Mouse (Mus musculus) neural tube, embryonic 11.5 days (tissue): ENCODE results near the gene Bcat2. TPM values are rescaled to one million over a fixed set of nuclear protein-coding genes. Genes with fewer than 3 reads are reported as not detected.

ENCODE experiments used
- ATAC-seq: fragments of 200-750 bp; cut with Nextera tagmentation; 2 replicates; pipeline ENCODE4 v1.8.0; 2017; ENCODE audit warnings: moderate number of reproducible peaks, mild to moderate bottlenecking, moderate TSS enrichment, moderate library complexity; ENCODE audit not compliant: insufficient read depth, low FRiP score, low TSS enrichment
- DNase-seq: peaks from one replicate; pipeline ENCODE4 v3.0.0-alpha.2; 2015; ENCODE audit warnings: low spot score
- H3K27ac ChIP-seq: fragments of 300-500 bp; sonication (generic); 2 replicates; pipeline ENCODE4 v1.5.1; 2014; ENCODE audit warnings: low read depth, mild to moderate bottlenecking, low read length
- H3K27me3 ChIP-seq: fragments of 300-500 bp; sonication (generic); 2 replicates; pipeline ENCODE4 v1.6.1; 2014; ENCODE audit warnings: mild to moderate bottlenecking, low read length, mixed read lengths; ENCODE audit not compliant: control insufficient read depth, insufficient read depth
- H3K36me3 ChIP-seq: fragments of 300-500 bp; sonication (generic); 2 replicates; pipeline ENCODE4 v1.6.1; 2014; ENCODE audit warnings: mild to moderate bottlenecking, low read length, moderate library complexity, mixed read lengths; ENCODE audit not compliant: control insufficient read depth, insufficient read depth
- H3K4me1 ChIP-seq: fragments of 300-500 bp; sonication (generic); 2 replicates; pipeline ENCODE4 v1.6.1; 2014; ENCODE audit warnings: low read length, mixed read lengths; ENCODE audit not compliant: control insufficient read depth, insufficient read depth
- H3K4me2 ChIP-seq: fragments of 300-500 bp; sonication (generic); 2 replicates; pipeline ENCODE4 v1.6.1; 2014; ENCODE audit warnings: low read depth, mild to moderate bottlenecking, moderate library complexity
- H3K4me3 ChIP-seq: fragments of 300-500 bp; sonication (generic); 2 replicates; pipeline ENCODE4 v1.5.1; 2014; ENCODE audit warnings: low read depth, low read length
- H3K9ac ChIP-seq: fragments of 300-500 bp; sonication (generic); 2 replicates; pipeline ENCODE4 v1.6.1; 2014; ENCODE audit warnings: mild to moderate bottlenecking, low read length
- H3K9me3 ChIP-seq: fragments of 300-500 bp; sonication (generic); 2 replicates; pipeline ENCODE4 v1.6.1; 2016; ENCODE audit warnings: low read length; ENCODE audit not compliant: control insufficient read depth
- WGBS: fragments of 180-500 bp; shearing (Covaris S2); extraction: QIAGEN DNeasy Blood & Tissue Kit; methylation state at CpG from one replicate; pipeline ENCODE4 v1.1.7; 2014; 5-methylcytosine and 5-hydroxymethylcytosine counted together
- polyA plus RNA-seq: library from polyadenylated mRNA; unstranded; fragments of >200 nt; fragmentation: Nextera tagmentation; extraction: Ambion mirVana; gene quantifications from 2 replicates; pipeline ENCODE4 v1.2.1, GENCODE M21; 2014

The Bcat2 gene
- polyA plus RNA-seq, 1 experiment from 2014 or later: 37.4 TPM

DNA sequence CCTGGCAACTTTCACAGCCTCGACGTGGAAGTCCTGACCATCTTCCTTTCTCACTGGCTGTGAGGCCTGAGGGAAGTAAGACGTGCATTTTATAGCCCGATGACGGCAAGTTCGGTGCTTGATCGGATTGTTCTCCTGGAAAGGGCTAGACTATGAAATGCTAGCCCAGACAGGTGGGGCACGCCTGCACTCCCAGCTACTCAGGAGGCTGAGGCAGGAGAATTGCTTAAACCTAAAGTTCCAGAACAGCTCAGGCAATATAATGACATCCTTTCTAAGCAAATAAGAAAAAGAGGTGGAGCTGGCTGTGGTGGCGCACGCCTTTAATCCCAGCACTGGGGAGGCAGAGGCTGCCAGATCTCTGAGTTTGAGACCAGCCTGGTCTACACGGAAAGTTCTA lies 53.6 kb downstream of the Bcat2 start:
- 91% methylated on average over 11 of the region's 11 CpGs for WGBS
- DNase-seq: no peak
- Histone ChIP-seq H3K36me3 (no peaks in the 10 kb centered on the region), H3K27ac (no peak overlapping the region), H3K27me3 (peaks cover 12% of the 10 kb centered on the region), H3K9me3 (no peaks in the 10 kb centered on the region), H3K4me2 (no peak overlapping the region), H3K4me3 (no peak overlapping the region), H3K4me1 (no peaks in the 10 kb centered on the region; the same call in 1 of the 2 replicates), H3K9ac (no peak overlapping the region)
- ATAC-seq: no peak

DNA sequence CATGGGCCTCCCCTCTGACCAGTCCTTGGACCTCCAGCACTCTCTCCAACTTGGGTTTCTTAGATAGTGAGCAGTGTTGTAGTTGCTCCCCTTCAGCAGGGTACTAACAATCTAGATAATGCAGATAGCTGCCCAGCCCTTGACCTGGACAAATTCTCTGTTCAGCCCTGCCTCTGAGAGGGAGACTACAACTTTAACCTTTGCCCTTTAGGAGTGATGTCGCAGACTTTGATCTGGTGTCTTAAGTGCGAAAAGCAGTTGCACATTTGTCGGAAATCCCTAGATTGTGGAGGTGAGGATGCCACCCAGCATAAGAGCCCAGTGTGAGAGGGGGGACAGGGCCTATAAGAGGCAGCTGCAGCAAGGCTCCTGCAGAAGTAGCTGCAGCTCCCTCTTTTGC lies 54.8 kb downstream of the Bcat2 start:
- WGBS: 69% methylated on average over 3 of the region's 3 CpGs
- no peak overlapping the region for H3K4me2 ChIP-seq

DNA sequence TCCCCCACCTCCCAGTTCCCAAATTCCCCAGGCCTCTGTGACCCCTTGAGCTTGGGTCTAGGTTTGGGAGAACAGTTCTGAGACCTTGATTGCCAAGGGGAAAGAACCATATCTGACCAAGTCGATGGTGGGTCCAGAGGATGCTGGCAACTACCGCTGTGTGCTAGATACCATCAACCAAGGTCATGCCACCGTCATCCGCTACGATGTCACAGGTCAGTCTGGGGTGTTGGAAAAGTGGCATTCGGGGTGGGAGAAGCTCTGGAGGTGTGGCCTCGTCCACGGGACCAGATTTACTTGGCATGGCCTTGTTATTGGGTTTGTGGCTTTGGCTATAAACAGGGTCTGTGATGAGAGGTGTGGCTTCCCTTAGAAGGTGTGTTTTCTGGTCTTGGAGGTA lies 55.5 kb downstream of the Bcat2 start:
- Histone ChIP-seq H3K4me3 (no peak overlapping the region), H3K36me3 (no peaks in the 10 kb centered on the region), H3K27ac (no peak overlapping the region), H3K4me2 (no peak overlapping the region), H3K4me1 (no peaks in the 10 kb centered on the region; the same call in 1 of the 2 replicates), H3K9ac (no peak overlapping the region), H3K27me3 (peaks cover 9% of the 10 kb centered on the region), H3K9me3 (no peaks in the 10 kb centered on the region)
- DNase-seq: no peak
- ATAC-seq: no peak
- 93% methylated on average over 8 of the region's 8 CpGs for WGBS

More for the DNA sequence above, 54.8 kb downstream of the Bcat2 start:
- Histone ChIP-seq H3K4me1 (no peaks in the 10 kb centered on the region; the same call in 1 of the 2 replicates), H3K9me3 (no peaks in the 10 kb centered on the region), H3K4me3 (no peak overlapping the region), H3K36me3 (no peaks in the 10 kb centered on the region), H3K9ac (no peak overlapping the region), H3K27me3 (peaks cover 9% of the 10 kb centered on the region), H3K27ac (no peak overlapping the region)
- DNase-seq (no peak), ATAC-seq (no peak)

- no peaks in the 10 kb centered on the region for H3K9me3 ChIP-seq
- peaks cover 9% of the 10 kb centered on the region for H3K27me3 ChIP-seq
- no peak overlapping the region for H3K27ac ChIP-seq
- no peaks in the 10 kb centered on the region; the same call in 1 of the 2 replicates for H3K4me1 ChIP-seq
- H3K4me2 ChIP-seq: no peak overlapping the region
- H3K9ac ChIP-seq: no peak overlapping the region
- WGBS: 84% methylated on average over 7 of the region's 7 CpGs
- H3K4me3 ChIP-seq: no peak overlapping the region
- DNase-seq (no peak), ATAC-seq (no peak)
- H3K36me3 ChIP-seq: no peaks in the 10 kb centered on the region
Observed at GRCm38 (mm10) chr7:45626571-45627076, 56.7 kb downstream of the Bcat2 start.

GRCm38 (mm10) chr7:45627261-45627660 lies 57.3 kb downstream of the Bcat2 start, which contains the start of gene Rasip1:
Gene Rasip1 (plus strand): TSS chr7:45627488.
- peak within 1 kb of the TSS; percentile 92 for H3K4me2 ChIP-seq
- DNase-seq: no peak
- H3K27me3 ChIP-seq: peaks cover 9% of the 10 kb centered on the region
- H3K36me3 ChIP-seq: no peaks in the 10 kb centered on the region
- H3K9ac ChIP-seq: peak within 1 kb of the TSS; percentile 81
- ATAC-seq: no peak
- peak within 1 kb of the TSS; percentile 46 for H3K4me3 ChIP-seq
- H3K9me3 ChIP-seq: no peaks in the 10 kb centered on the region
- 0 out of 2 replicates have a peak within 1 kb of the TSS, but pooled peaks have one; percentile 46 for H3K27ac ChIP-seq
- 89% methylated on average over 9 of the region's 9 CpGs for WGBS
- H3K4me1 ChIP-seq: no peaks in the 10 kb centered on the region; the same call in 1 of the 2 replicates

DNA sequence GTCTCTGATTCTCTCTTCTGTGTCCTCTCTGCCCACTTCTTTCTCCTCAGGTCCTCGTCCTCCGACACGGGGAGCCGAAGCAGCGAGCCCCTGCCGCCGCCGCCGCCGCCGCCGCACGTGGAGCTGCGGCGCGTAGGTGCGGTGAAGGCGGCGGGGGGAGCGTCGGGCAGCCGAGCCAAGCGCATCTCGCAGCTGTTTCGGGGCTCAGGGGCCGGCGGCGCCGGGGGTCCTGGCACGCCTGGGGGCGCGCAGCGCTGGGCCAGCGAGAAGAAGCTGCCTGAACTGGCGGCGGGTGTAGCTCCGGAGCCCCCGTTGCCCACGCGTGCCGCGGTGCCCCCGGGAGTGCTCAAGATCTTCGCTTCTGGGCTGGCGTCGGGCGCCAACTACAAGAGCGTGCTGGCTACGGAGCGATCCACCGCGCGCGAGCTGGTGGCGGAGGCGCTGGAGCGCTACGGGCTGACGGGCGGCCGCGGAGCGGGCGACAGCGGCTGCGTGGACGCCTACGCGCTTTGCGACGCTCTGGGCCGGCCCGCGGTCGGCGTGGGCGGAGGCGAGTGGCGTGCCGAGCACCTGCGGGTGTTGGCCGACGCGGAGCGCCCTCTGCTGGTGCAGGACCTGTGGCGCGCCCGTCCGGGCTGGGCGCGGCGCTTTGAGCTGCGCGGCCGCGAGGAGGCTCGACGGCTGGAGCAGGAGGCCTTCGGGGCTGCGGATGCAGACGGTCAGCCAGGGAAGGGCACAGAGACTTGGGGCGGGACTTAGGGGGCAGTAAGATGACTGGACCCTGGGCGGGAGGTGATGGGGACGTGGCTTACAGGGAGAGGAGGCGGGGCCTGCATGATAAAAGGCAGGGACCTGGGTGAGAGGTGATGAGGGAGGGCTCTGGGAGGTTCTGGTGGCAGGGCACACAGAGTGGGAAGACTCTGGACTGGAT lies 58.7 kb downstream of the Bcat2 start:
- 0 out of 2 replicates have a peak overlapping the region, but pooled peaks have one; percentile 46 for H3K27ac ChIP-seq
- ATAC-seq (peak; percentile 75), DNase-seq (peak; percentile 94)
- peak overlapping the region; percentile 46 for H3K4me3 ChIP-seq
- H3K9me3 ChIP-seq: no peaks in the 10 kb centered on the region
- no peaks in the 10 kb centered on the region for H3K36me3 ChIP-seq
- H3K4me1 ChIP-seq: no peaks in the 10 kb centered on the region; the same call in 1 of the 2 replicates
- WGBS: 2% methylated on average over 104 of the region's 105 CpGs
- H3K4me2 ChIP-seq: peak overlapping the region; percentile 92
- peaks cover 12% of the 10 kb centered on the region for H3K27me3 ChIP-seq
- H3K9ac ChIP-seq: peak overlapping the region; percentile 81

DNA sequence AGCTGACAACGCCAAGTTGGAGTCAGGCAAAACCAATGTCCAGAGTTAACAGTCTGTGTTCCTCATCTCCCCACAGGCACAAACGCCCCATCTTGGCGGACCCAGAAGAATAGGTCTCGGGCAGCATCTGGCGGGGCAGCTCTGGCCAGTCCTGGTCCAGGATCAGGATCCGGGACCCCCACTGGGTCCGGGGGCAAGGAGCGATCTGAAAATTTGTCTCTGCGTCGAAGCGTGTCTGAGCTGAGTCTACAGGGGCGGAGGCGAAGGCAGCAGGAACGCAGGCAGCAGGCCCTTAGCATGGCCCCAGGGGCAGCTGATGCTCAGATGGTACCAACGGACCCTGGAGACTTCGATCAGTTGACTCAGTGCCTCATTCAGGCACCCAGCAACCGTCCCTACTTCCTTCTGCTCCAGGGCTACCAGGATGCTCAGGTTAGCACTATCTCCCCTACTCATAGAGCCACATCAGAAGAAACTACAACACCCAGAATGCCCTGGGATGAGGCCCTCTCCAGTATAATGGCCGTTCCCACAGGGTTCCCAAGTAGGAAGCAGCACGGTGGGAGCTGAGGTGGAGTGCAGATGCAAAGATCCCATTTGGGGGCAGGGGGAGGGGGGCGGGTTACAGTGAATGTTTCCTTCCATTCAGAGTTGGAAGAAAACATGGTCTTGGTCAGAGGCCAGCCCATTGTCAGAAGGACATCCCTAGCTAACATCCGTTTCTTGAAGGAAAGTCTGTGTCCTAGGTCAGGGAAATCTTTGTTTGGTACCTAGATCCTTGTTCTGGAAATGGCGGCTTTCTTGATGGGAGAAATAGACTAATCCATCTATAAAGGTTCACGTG lies 60.3 kb downstream of the Bcat2 start:
- Histone ChIP-seq H3K4me2 (no peak overlapping the region), H3K4me3 (no peak overlapping the region), H3K27ac (no peak overlapping the region), H3K9me3 (no peaks in the 10 kb centered on the region), H3K36me3 (no peaks in the 10 kb centered on the region), H3K4me1 (no peaks in the 10 kb centered on the region; the same call in 1 of the 2 replicates), H3K27me3 (peaks cover 12% of the 10 kb centered on the region), H3K9ac (no peak overlapping the region; the same call in 1 of the 2 replicates)
- WGBS: 73% methylated on average over 23 of the region's 23 CpGs
- DNase-seq (no peak), ATAC-seq (no peak)

- DNase-seq: peak; percentile 41
- WGBS: 20% methylated on average over 33 of the region's 35 CpGs
- H3K4me2 ChIP-seq: peak overlapping the region; percentile 36
- peaks cover 11% of the 10 kb centered on the region for H3K27me3 ChIP-seq
- no peaks in the 10 kb centered on the region for H3K9me3 ChIP-seq
- no peaks in the 10 kb centered on the region; the same call in 1 of the 2 replicates for H3K4me1 ChIP-seq
- peaks cover 2% of the 10 kb centered on the region; the same call in 1 of the 2 replicates for H3K36me3 ChIP-seq
- no peak for ATAC-seq
- no peak overlapping the region for H3K27ac ChIP-seq
- peak overlapping the region; percentile 63 for H3K9ac ChIP-seq
- H3K4me3 ChIP-seq: peak overlapping the region; percentile 18; the same call in 1 of the 2 replicates
Observed at GRCm38 (mm10) chr7:45632499-45632898, 62.5 kb downstream of the Bcat2 start.
